Mouse (Mus musculus): ENCODE results near the gene Slirp.

DNA sequence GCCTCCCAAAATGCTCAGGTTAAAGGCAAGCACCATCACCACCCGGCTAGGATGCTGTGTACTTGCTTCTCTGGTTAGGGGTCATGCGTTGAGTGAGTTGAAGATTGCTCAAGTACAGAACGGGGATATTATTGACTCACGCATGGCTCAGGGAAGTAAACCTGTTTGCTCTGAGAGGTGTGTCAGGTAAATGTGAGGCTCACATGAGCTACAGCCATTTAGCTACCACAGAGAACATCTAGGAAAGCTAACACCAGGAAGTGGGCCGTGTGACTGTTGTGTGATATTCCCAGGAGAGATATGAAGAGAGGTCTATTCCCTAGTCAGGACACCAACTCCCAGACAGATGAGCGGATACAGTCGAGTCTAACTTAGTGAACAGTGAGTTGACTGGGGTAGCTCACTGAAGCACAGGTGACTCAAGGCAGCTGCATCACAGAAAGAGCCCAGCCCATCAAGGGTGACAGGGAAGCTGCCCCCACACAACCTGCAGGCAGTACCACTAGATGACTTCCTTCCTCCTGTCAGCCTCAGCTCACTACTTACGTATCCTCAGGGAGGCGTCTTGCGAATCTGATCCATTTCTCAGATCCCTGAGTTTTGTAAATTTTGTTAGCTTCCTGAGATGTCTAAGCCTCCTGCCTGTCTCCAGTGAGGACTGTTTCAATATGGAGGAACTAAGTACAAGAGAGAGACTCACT lies 44.4 kb upstream of the Slirp start:
- TF ChIP-seq GATA1 (IDR thresholded peaks at IDR 0.05; ENCODE audit: low read length) (no peak), TAL1 (IDR thresholded peaks at IDR 0.05; ENCODE audit: low read length) (no peak)
